Mouse (Mus musculus): ENCODE results near the gene Clec11a. TPM values are rescaled to one million over a fixed set of nuclear protein-coding genes. Genes with fewer than 3 reads are reported as not detected.

The Clec11a gene
- polyA plus RNA-seq, 2 experiments: 0.33 to 0.38 TPM

GRCm38 (mm10) chr7:44260410-44260809, 46.3 kb downstream of the Clec11a start:
- ATAC-seq (ENCODE audit: insufficient read depth) (no peak), DNase-seq (ENCODE audit: low read depth in 3 of 3, low spot score in 3 of 3) (no peak)
- H3K4me1 ChIP-seq (replicated peaks; ENCODE audit: control insufficient read depth in 2 of 2, insufficient read depth in 2 of 2, low read length in 1 of 2): no peaks in the 10 kb centered on the region
- WGBS (ENCODE audit: insufficient replicate concordance): 57% methylated on average over 6 of the region's 6 CpGs
- H3K27ac ChIP-seq: no peak overlapping the region
- TF ChIP-seq CTCF (IDR thresholded peaks at IDR 0.05; ENCODE audit: low read depth): no peak
- no peak for TF ChIP-seq EP300 (IDR thresholded peaks at IDR 0.05; ENCODE audit: low read depth)
- H3K27me3 ChIP-seq (ENCODE audit: control insufficient read depth, insufficient read depth, low read length): peaks cover 3% of the 10 kb centered on the region
- H3K9ac ChIP-seq (replicated peaks): no peak overlapping the region
- H3K4me3 ChIP-seq (ENCODE audit: insufficient read depth in 1 of 2, low read depth in 2 of 2, low read length in 2 of 2): no peak overlapping the region
- no peaks in the 10 kb centered on the region for H3K9me3 ChIP-seq (ENCODE audit: control insufficient read depth, low read length)
- no peaks in the 10 kb centered on the region for H3K36me3 ChIP-seq (replicated peaks; ENCODE audit: control insufficient read depth, insufficient read depth, low read depth)
- no peak overlapping the region for H3K4me2 ChIP-seq (ENCODE audit: low read depth)

GRCm38 (mm10) chr7:44257278-44257677, 49.4 kb downstream of the Clec11a start, which contains the start of gene Acp4:
Acp4 (minus strand) TSS chr7:44257378.
- H3K4me2 ChIP-seq (ENCODE audit: low read depth): no peak within 1 kb of the TSS
- H3K27ac ChIP-seq: no peak within 1 kb of the TSS
- ATAC-seq (ENCODE audit: insufficient read depth) (no peak), DNase-seq (ENCODE audit: low read depth in 3 of 3, low spot score in 3 of 3) (no peak)
- H3K36me3 ChIP-seq (replicated peaks; ENCODE audit: control insufficient read depth, insufficient read depth, low read depth): peaks cover 7% of the 10 kb centered on the region; the same call in 1 of the 2 replicates
- 52% methylated on average over 4 of the region's 4 CpGs for WGBS (ENCODE audit: insufficient replicate concordance)
- H3K27me3 ChIP-seq (ENCODE audit: control insufficient read depth, insufficient read depth, low read length): peaks cover 3% of the 10 kb centered on the region; the same call in 1 of the 2 replicates
- no peak within 1 kb of the TSS for H3K9ac ChIP-seq (replicated peaks)
- no peak within 1 kb of the TSS for H3K4me3 ChIP-seq (ENCODE audit: insufficient read depth in 1 of 2, low read depth in 2 of 2, low read length in 2 of 2)
- H3K4me1 ChIP-seq (replicated peaks; ENCODE audit: control insufficient read depth in 2 of 2, insufficient read depth in 2 of 2, low read length in 1 of 2): no peaks in the 10 kb centered on the region
- H3K9me3 ChIP-seq (ENCODE audit: control insufficient read depth, low read length): no peaks in the 10 kb centered on the region
- TF ChIP-seq CTCF (IDR thresholded peaks at IDR 0.05; ENCODE audit: low read depth): no peak
- TF ChIP-seq EP300 (IDR thresholded peaks at IDR 0.05; ENCODE audit: low read depth): no peak

- no peak for DNase-seq (ENCODE audit: low read depth in 3 of 3, low spot score in 3 of 3)
- WGBS (ENCODE audit: insufficient replicate concordance): 69% methylated on average over 6 of the region's 6 CpGs
- no peak overlapping the region for H3K4me2 ChIP-seq (ENCODE audit: low read depth)
- no peak overlapping the region for H3K9ac ChIP-seq (replicated peaks)
- H3K4me3 ChIP-seq (ENCODE audit: insufficient read depth in 1 of 2, low read depth in 2 of 2, low read length in 2 of 2): no peak overlapping the region
- TF ChIP-seq EP300 (IDR thresholded peaks at IDR 0.05; ENCODE audit: low read depth): no peak
- no peak for TF ChIP-seq CTCF (IDR thresholded peaks at IDR 0.05; ENCODE audit: low read depth)
- ATAC-seq (ENCODE audit: insufficient read depth): no peak
- H3K27me3 ChIP-seq (ENCODE audit: control insufficient read depth, insufficient read depth, low read length): no peaks in the 10 kb centered on the region
- no peaks in the 10 kb centered on the region for H3K9me3 ChIP-seq (ENCODE audit: control insufficient read depth, low read length)
- peaks cover 21% of the 10 kb centered on the region for H3K36me3 ChIP-seq (replicated peaks; ENCODE audit: control insufficient read depth, insufficient read depth, low read depth)
- no peak overlapping the region for H3K27ac ChIP-seq
- H3K4me1 ChIP-seq (replicated peaks; ENCODE audit: control insufficient read depth in 2 of 2, insufficient read depth in 2 of 2, low read length in 1 of 2): no peaks in the 10 kb centered on the region
Observed at GRCm38 (mm10) chr7:44254930-44255329, 51.8 kb downstream of the Clec11a start.

GRCm38 (mm10) chr7:44253023-44253616, 53.6 kb downstream of the Clec11a start:
- Histone ChIP-seq H3K9me3 (ENCODE audit: control insufficient read depth, low read length) (no peaks in the 10 kb centered on the region), H3K4me1 (replicated peaks; ENCODE audit: control insufficient read depth in 2 of 2, insufficient read depth in 2 of 2, low read length in 1 of 2) (no peaks in the 10 kb centered on the region), H3K27me3 (ENCODE audit: control insufficient read depth, insufficient read depth, low read length) (no peaks in the 10 kb centered on the region), H3K4me3 (ENCODE audit: insufficient read depth in 1 of 2, low read depth in 2 of 2, low read length in 2 of 2) (no peak overlapping the region), H3K27ac (no peak overlapping the region), H3K36me3 (replicated peaks; ENCODE audit: control insufficient read depth, insufficient read depth, low read depth) (peaks cover 36% of the 10 kb centered on the region), H3K9ac (replicated peaks) (no peak overlapping the region), H3K4me2 (ENCODE audit: low read depth) (no peak overlapping the region)
- DNase-seq (ENCODE audit: low read depth in 3 of 3, low spot score in 3 of 3) (no peak), ATAC-seq (ENCODE audit: insufficient read depth) (peak; percentile 18; the same call in 1 of the 2 replicates)
- TF ChIP-seq EP300 (IDR thresholded peaks at IDR 0.05; ENCODE audit: low read depth): no peak
- no peak for TF ChIP-seq CTCF (IDR thresholded peaks at IDR 0.05; ENCODE audit: low read depth)
- WGBS (ENCODE audit: insufficient replicate concordance): 68% methylated on average over 15 of the region's 15 CpGs

Other genes with a start within 250 kb of the Clec11a start
- gene Klk1b21, start 204.6 kb downstream of the Clec11a start, polyA plus RNA-seq (2012; rRNA removed): not detected in 2 replicates
- not detected in 2 replicates for gene Klk1b21, start 204.6 kb downstream of the Clec11a start, polyA plus RNA-seq (2014; fragmentation: Nextera tagmentation; extraction: Ambion mirVana)
- not detected in 2 replicates for gene Klk1b22, start 194.2 kb downstream of the Clec11a start, polyA plus RNA-seq (2012; rRNA removed)
- gene Klk1b22, start 194.2 kb downstream of the Clec11a start, polyA plus RNA-seq (2014; fragmentation: Nextera tagmentation; extraction: Ambion mirVana): not detected in 2 replicates
- gene Klk1b16, start 170.1 kb downstream of the Clec11a start, polyA plus RNA-seq (2012; rRNA removed): not detected in 2 replicates
- gene Klk1b16, start 170.1 kb downstream of the Clec11a start, polyA plus RNA-seq (2014; fragmentation: Nextera tagmentation; extraction: Ambion mirVana): not detected in 2 replicates
- 0.08 TPM in 1 of 2 replicates, not detected in the other for gene Klk1b24, start 118.7 kb downstream of the Clec11a start, polyA plus RNA-seq (2012; rRNA removed)
- not detected in 2 replicates for gene Klk1b24, start 118.7 kb downstream of the Clec11a start, polyA plus RNA-seq (2014; fragmentation: Nextera tagmentation; extraction: Ambion mirVana)
- gene Klk1b3, start 108.7 kb downstream of the Clec11a start, polyA plus RNA-seq (2012; rRNA removed): not detected in 2 replicates
- not detected in 2 replicates for gene Klk1b3, start 108.7 kb downstream of the Clec11a start, polyA plus RNA-seq (2014; fragmentation: Nextera tagmentation; extraction: Ambion mirVana)
- gene Klk1b4, start 99.5 kb downstream of the Clec11a start, polyA plus RNA-seq (2012; rRNA removed): 0.05 and 0.06 TPM in 2 replicates
- gene Klk1b4, start 99.5 kb downstream of the Clec11a start, polyA plus RNA-seq (2014; fragmentation: Nextera tagmentation; extraction: Ambion mirVana): not detected in 2 replicates
- not detected in 2 replicates for gene Klk1b5, start 91.0 kb downstream of the Clec11a start, polyA plus RNA-seq (2012; rRNA removed)
- gene Klk1b5, start 91.0 kb downstream of the Clec11a start, polyA plus RNA-seq (2014; fragmentation: Nextera tagmentation; extraction: Ambion mirVana): not detected in 2 replicates
- not detected in 2 replicates for gene Klk1, start 81.5 kb downstream of the Clec11a start, polyA plus RNA-seq (2012; rRNA removed)
- gene Klk1, start 81.5 kb downstream of the Clec11a start, polyA plus RNA-seq (2014; fragmentation: Nextera tagmentation; extraction: Ambion mirVana): not detected in 2 replicates
- not detected in 2 replicates for gene Gm36864, start 70.7 kb downstream of the Clec11a start, polyA plus RNA-seq (2012; rRNA removed)
- gene Gm36864, start 70.7 kb downstream of the Clec11a start, polyA plus RNA-seq (2014; fragmentation: Nextera tagmentation; extraction: Ambion mirVana): not detected in 2 replicates
- 0.97 and 1.3 TPM in 2 replicates for gene 1700028J19Rik, start 60.2 kb downstream of the Clec11a start, polyA plus RNA-seq (2012; rRNA removed)
- gene 1700028J19Rik, start 60.2 kb downstream of the Clec11a start, polyA plus RNA-seq (2014; fragmentation: Nextera tagmentation; extraction: Ambion mirVana): 1.3 and 1.5 TPM in 2 replicates
- gene 2410002F23Rik, start 60.2 kb downstream of the Clec11a start, polyA plus RNA-seq (2012; rRNA removed): 43.8 and 47.9 TPM in 2 replicates
- 20.0 and 21.8 TPM in 2 replicates for gene 2410002F23Rik, start 60.2 kb downstream of the Clec11a start, polyA plus RNA-seq (2014; fragmentation: Nextera tagmentation; extraction: Ambion mirVana)
- not detected in 2 replicates for gene Acp4, start 49.5 kb downstream of the Clec11a start, polyA plus RNA-seq (2012; rRNA removed)
- not detected in 2 replicates for gene Acp4, start 49.5 kb downstream of the Clec11a start, polyA plus RNA-seq (2014; fragmentation: Nextera tagmentation; extraction: Ambion mirVana)
- not detected in 2 replicates for gene Gm15517, start 45.5 kb downstream of the Clec11a start, polyA plus RNA-seq (2012; rRNA removed)
- not detected in 2 replicates for gene Gm15517, start 45.5 kb downstream of the Clec11a start, polyA plus RNA-seq (2014; fragmentation: Nextera tagmentation; extraction: Ambion mirVana)
- gene Shank1, start 3.4 kb upstream of the Clec11a start, polyA plus RNA-seq (2012; rRNA removed): 0.04 and 0.06 TPM in 2 replicates
- 0.05 TPM in 1 of 2 replicates, not detected in the other for gene Shank1, start 3.4 kb upstream of the Clec11a start, polyA plus RNA-seq (2014; fragmentation: Nextera tagmentation; extraction: Ambion mirVana)
- 0.02 and 0.06 TPM in 2 replicates for gene Syt3, start 77.2 kb upstream of the Clec11a start, polyA plus RNA-seq (2012; rRNA removed)
- 0.14 TPM in 1 of 2 replicates, not detected in the other for gene Syt3, start 77.2 kb upstream of the Clec11a start, polyA plus RNA-seq (2014; fragmentation: Nextera tagmentation; extraction: Ambion mirVana)
- 0.06 and 0.12 TPM in 2 replicates for gene 1700008O03Rik, start 78.9 kb upstream of the Clec11a start, polyA plus RNA-seq (2012; rRNA removed)
- not detected in 2 replicates for gene 1700008O03Rik, start 78.9 kb upstream of the Clec11a start, polyA plus RNA-seq (2014; fragmentation: Nextera tagmentation; extraction: Ambion mirVana)
- gene Lrrc4b, start 122.1 kb upstream of the Clec11a start, polyA plus RNA-seq (2012; rRNA removed): 0.02 and 0.30 TPM in 2 replicates
- gene Lrrc4b, start 122.1 kb upstream of the Clec11a start, polyA plus RNA-seq (2014; fragmentation: Nextera tagmentation; extraction: Ambion mirVana): not detected in 2 replicates
- 10.2 and 14.7 TPM in 2 replicates for gene Aspdh, start 158.5 kb upstream of the Clec11a start, polyA plus RNA-seq (2012; rRNA removed)
- gene Aspdh, start 158.5 kb upstream of the Clec11a start, polyA plus RNA-seq (2014; fragmentation: Nextera tagmentation; extraction: Ambion mirVana): 10.9 and 11.0 TPM in 2 replicates
- 212 TPM in 2 replicates for gene Josd2, start 161.1 kb upstream of the Clec11a start, polyA plus RNA-seq (2012; rRNA removed)
- gene Josd2, start 161.1 kb upstream of the Clec11a start, polyA plus RNA-seq (2014; fragmentation: Nextera tagmentation; extraction: Ambion mirVana): 155 and 164 TPM in 2 replicates
- gene Emc10, start 189.6 kb upstream of the Clec11a start, polyA plus RNA-seq (2012; rRNA removed): 46.7 and 49.5 TPM in 2 replicates
- 41.7 and 49.3 TPM in 2 replicates for gene Emc10, start 189.6 kb upstream of the Clec11a start, polyA plus RNA-seq (2014; fragmentation: Nextera tagmentation; extraction: Ambion mirVana)
- 0.64 and 1.5 TPM in 2 replicates for gene Fam71e1, start 189.7 kb upstream of the Clec11a start, polyA plus RNA-seq (2012; rRNA removed)
- gene Fam71e1, start 189.7 kb upstream of the Clec11a start, polyA plus RNA-seq (2014; fragmentation: Nextera tagmentation; extraction: Ambion mirVana): 0.48 and 1.6 TPM in 2 replicates
- gene Mybpc2, start 217.8 kb upstream of the Clec11a start, polyA plus RNA-seq (2012; rRNA removed): not detected in 2 replicates
- not detected in 2 replicates for gene Mybpc2, start 217.8 kb upstream of the Clec11a start, polyA plus RNA-seq (2014; fragmentation: Nextera tagmentation; extraction: Ambion mirVana)
- 0.15 and 0.16 TPM in 2 replicates for gene Spib, start 225.2 kb upstream of the Clec11a start, polyA plus RNA-seq (2012; rRNA removed)
- 0.11 TPM in 2 replicates for gene Spib, start 225.2 kb upstream of the Clec11a start, polyA plus RNA-seq (2014; fragmentation: Nextera tagmentation; extraction: Ambion mirVana)
- 42.1 and 46.7 TPM in 2 replicates for gene Pold1, start 241.9 kb upstream of the Clec11a start, polyA plus RNA-seq (2012; rRNA removed)
- gene Pold1, start 241.9 kb upstream of the Clec11a start, polyA plus RNA-seq (2014; fragmentation: Nextera tagmentation; extraction: Ambion mirVana): 37.5 and 40.2 TPM in 2 replicates
- gene Nr1h2, start 247.0 kb upstream of the Clec11a start, polyA plus RNA-seq (2012; rRNA removed): 30.8 and 35.7 TPM in 2 replicates
- 38.1 and 41.4 TPM in 2 replicates for gene Nr1h2, start 247.0 kb upstream of the Clec11a start, polyA plus RNA-seq (2014; fragmentation: Nextera tagmentation; extraction: Ambion mirVana)

Data from liver, embryonic 14.5 days (tissue).